27 mouse cellular contexts compared by ENCODE assay signal in the genomic region with DNA sequence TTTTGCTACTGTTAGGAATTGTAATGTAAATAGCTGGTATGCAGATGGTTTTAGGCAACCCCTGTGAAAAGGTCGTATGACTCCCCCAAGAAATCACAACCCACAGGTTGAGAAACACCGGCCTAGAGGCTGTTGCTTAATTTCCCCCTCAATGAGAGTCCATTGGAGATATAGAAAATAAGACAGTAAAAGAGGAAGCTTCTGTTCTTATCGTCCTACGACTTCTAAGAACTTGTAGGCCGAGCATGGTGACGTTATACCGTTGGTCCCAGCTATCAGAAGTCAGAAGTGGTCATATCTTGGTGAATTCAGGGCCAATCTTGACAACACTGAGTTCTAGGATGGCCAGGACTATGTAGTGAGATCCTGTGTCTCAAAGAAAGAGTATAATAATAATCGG.
DNase-seq lines count a peak whose midpoint lies in the region; ATAC-seq and TF ChIP-seq lines count a peak whose summit lies in the region.
"Had no signal": no experiment of that assay in that cellular context is flagged by ENCODE, and none has a peak within 500 bp of the region (broad histone marks: within the 10 kb centered on the region; RNA-seq: fewer than 3 reads in every experiment).

No protein-coding gene starts in this region.

- peak; percentile 58 for DNase-seq in lung, postnatal 36 days
- DNase-seq in lung, postnatal 10 days = no peak
- peak; percentile 35 for DNase-seq in c-Kit-positive CD71-negative TER-119-negative erythroid progenitor cells, embryonic 14.5 days (ENCODE audit: low read depth)
- DNase-seq in B cell, adult 2 months = no peak
- DNase-seq in forebrain, postnatal 0 days = no peak
- DNase-seq: adrenal gland, adult 8-10 months; cerebellum, postnatal 10 days; gastrocnemius, postnatal 36 days; heart, postnatal 4 days; kidney, adult 2 months; right cerebral cortex, adult 18-20 months; right cerebral cortex, postnatal 4 days; thymus, postnatal 25 days had no signal

- H3K9me3 ChIP-seq in forebrain, postnatal 0 days (ENCODE audit: low read length) = no peaks in the 10 kb centered on the region
- H3K9me3 ChIP-seq: forebrain, embryonic 12.5 days; heart, embryonic 15.5 days; hindbrain, embryonic 15.5 days; lung, embryonic 15.5 days; midbrain, embryonic 15.5 days; neural tube, embryonic 13.5 days; stomach, embryonic 15.5 days had no signal

- no peak for TF ChIP-seq CTCF in forebrain, postnatal 0 days (IDR thresholded peaks at IDR 0.05; ENCODE audit: low read depth)

- peak; percentile 91 for ATAC-seq in megakaryocyte progenitor cell, adult 5-6 weeks (replicated peaks; ENCODE audit: poor library complexity)
- ATAC-seq in cerebellum, adult (ENCODE audit: insufficient number of reproducible peaks, low FRiP score, low TSS enrichment) = no peak
- no peak for ATAC-seq in forebrain, postnatal 0 days
- ATAC-seq: activated CD4-positive, CD25-positive, alpha-beta regulatory T cell, adult 4 months; CD4-positive, CD25-positive, alpha-beta regulatory T cell, adult 4 months; midbrain, embryonic 15.5 days had no signal

- no peak overlapping the region for H3K9ac ChIP-seq in forebrain, postnatal 0 days
- H3K9ac ChIP-seq: forebrain, embryonic 12.5 days; heart, embryonic 15.5 days; hindbrain, embryonic 15.5 days; lung, embryonic 15.5 days; midbrain, embryonic 15.5 days; neural tube, embryonic 13.5 days; stomach, embryonic 15.5 days had no signal

- no peaks in the 10 kb centered on the region for H3K4me1 ChIP-seq in forebrain, postnatal 0 days (ENCODE audit: insufficient read depth)
- H3K4me1 ChIP-seq: heart, embryonic 15.5 days; lung, embryonic 15.5 days; neural tube, embryonic 13.5 days; stomach, embryonic 15.5 days had no signal

- no peak overlapping the region for H3K27ac ChIP-seq in forebrain, postnatal 0 days (ENCODE audit: low read depth, low read length)
- H3K27ac ChIP-seq: forebrain, embryonic 12.5 days; heart, embryonic 15.5 days; hindbrain, embryonic 15.5 days; kidney, postnatal 0 days; lung, embryonic 15.5 days; midbrain, embryonic 15.5 days; neural tube, embryonic 13.5 days; stomach, embryonic 15.5 days had no signal

- no peak overlapping the region for H3K4me3 ChIP-seq in forebrain, postnatal 0 days (ENCODE audit: low read depth, low read length)
- H3K4me3 ChIP-seq: forebrain, embryonic 12.5 days; heart, embryonic 15.5 days; hindbrain, embryonic 15.5 days; lung, embryonic 15.5 days; midbrain, embryonic 15.5 days; myocyte; neural tube, embryonic 13.5 days; stomach, embryonic 15.5 days had no signal

- H3K4me2 ChIP-seq in forebrain, postnatal 0 days (ENCODE audit: low read depth) = no peak overlapping the region
- H3K4me2 ChIP-seq: forebrain, embryonic 12.5 days; heart, embryonic 15.5 days; hindbrain, embryonic 15.5 days; liver, embryonic 11.5 days; lung, embryonic 15.5 days; midbrain, embryonic 15.5 days; neural tube, embryonic 13.5 days; stomach, embryonic 15.5 days had no signal

- WGBS in forebrain, postnatal 0 days = 93% methylated on average over 8 of the region's 8 CpGs

- H3K27me3 ChIP-seq in forebrain, postnatal 0 days (ENCODE audit: insufficient read depth, low read length) = no peaks in the 10 kb centered on the region
- H3K27me3 ChIP-seq: forebrain, embryonic 12.5 days; heart, embryonic 15.5 days; hindbrain, embryonic 15.5 days; lung, embryonic 15.5 days; midbrain, embryonic 15.5 days; neural tube, embryonic 13.5 days; stomach, embryonic 15.5 days had no signal

- H3K36me3 ChIP-seq in forebrain, postnatal 0 days (ENCODE audit: insufficient read depth) = no peaks in the 10 kb centered on the region
- H3K36me3 ChIP-seq: forebrain, embryonic 12.5 days; heart, embryonic 15.5 days; hindbrain, embryonic 15.5 days; lung, embryonic 15.5 days; midbrain, embryonic 15.5 days; neural tube, embryonic 13.5 days; stomach, embryonic 15.5 days had no signal

Comparison
In these comparisons a context has a peak if more than half of its experiments do, and no peak if none do; other contexts are left out.
1. DNase-seq: peak in lung, postnatal 36 days (single experiment) and c-Kit-positive CD71-negative TER-119-negative erythroid progenitor cells, embryonic 14.5 days (single experiment); none in lung, postnatal 10 days (single experiment), B cell, adult 2 months (0 of 2) and forebrain, postnatal 0 days (single experiment).